Mouse (Mus musculus) liver, embryonic 14.5 days (tissue): Measurements from ENCODE around the gene Pqbp1. TPM values are rescaled to one million over a fixed set of nuclear protein-coding genes. Genes with fewer than 3 reads are reported as not detected.

Source experiments
- ATAC-seq: fragments of 200-750 bp; cut with Nextera tagmentation; 2 replicates; pipeline ENCODE4 v1.8.0; 2017; ENCODE audit warnings: moderate number of reproducible peaks, mild to moderate bottlenecking, moderate library complexity; ENCODE audit not compliant: insufficient read depth
- DNase-seq, 3 experiments: peaks; one replicate each; pipeline ENCODE4 v3.0.0-alpha.2; 2012 to 2013; ENCODE audit warnings: low read depth in 3 of 3, low spot score in 3 of 3
- H3K27ac ChIP-seq: fragments of 300-500 bp; sonication (generic); 2 replicates; pipeline ENCODE4 v1.5.1; 2014; ENCODE audit warnings: moderate library complexity, mild to moderate bottlenecking, control low read depth, inconsistent platforms
- H3K27me3 ChIP-seq: fragments of 300-500 bp; sonication (generic); 2 replicates; pipeline ENCODE4 v1.6.1; 2014; ENCODE audit warnings: mild to moderate bottlenecking, low read length, moderate library complexity; ENCODE audit not compliant: control insufficient read depth, insufficient read depth
- H3K36me3 ChIP-seq: fragments of 300-500 bp; sonication (generic); replicated peaks from 2 replicates; pipeline ENCODE4 v1.6.1; 2014; ENCODE audit warnings: low read depth; ENCODE audit not compliant: control insufficient read depth, insufficient read depth
- H3K4me1 ChIP-seq, 2 experiments: fragments of 200-500 bp in 1 of 2; fragments of 300-500 bp in 1 of 2; sonication (generic) in 1 of 2; replicated peaks; 2 replicates each; pipeline ENCODE4 v1.6.1; 2012 to 2014; ENCODE audit warnings: antibody characterized with exemption in 1 of 2, inconsistent platforms in 1 of 2, low read length in 1 of 2; ENCODE audit not compliant: control insufficient read depth in 2 of 2, insufficient read depth in 2 of 2
- H3K4me2 ChIP-seq: fragments of 300-500 bp; sonication (generic); 2 replicates; pipeline ENCODE4 v1.6.1; 2014; ENCODE audit warnings: low read depth, mild to moderate bottlenecking, control low read depth, moderate library complexity
- H3K4me3 ChIP-seq, 2 experiments: fragments of 200-500 bp in 1 of 2; fragments of 300-500 bp in 1 of 2; sonication (generic) in 1 of 2; 2 replicates each; pipeline ENCODE4 v1.5.1; 2012 to 2014; ENCODE audit warnings: low read depth in 2 of 2, low read length in 2 of 2, mild to moderate bottlenecking in 2 of 2, control low read depth in 1 of 2, inconsistent platforms in 1 of 2, moderate library complexity in 1 of 2; ENCODE audit not compliant: insufficient read depth in 1 of 2
- H3K9ac ChIP-seq: fragments of 300-500 bp; sonication (generic); replicated peaks from 2 replicates; pipeline ENCODE4 v1.6.1; 2014; ENCODE audit warnings: mild to moderate bottlenecking, control low read depth, moderate library complexity
- H3K9me3 ChIP-seq: fragments of 300-500 bp; sonication (generic); 2 replicates; pipeline ENCODE4 v1.6.1; 2016; ENCODE audit warnings: low read length, mixed read lengths; ENCODE audit not compliant: control insufficient read depth
- CTCF ChIP-seq: IDR thresholded peaks from 2 replicates; pipeline ENCODE4 v1.5.1; 2016; ENCODE audit warnings: antibody characterized with exemption, low read depth, control low read depth
- EP300 ChIP-seq: IDR thresholded peaks from 2 replicates; pipeline ENCODE4 v1.6.1; 2016; ENCODE audit warnings: antibody characterized with exemption, low read depth
- WGBS: fragments of 180-500 bp; shearing (Covaris S2); extraction: QIAGEN DNeasy Blood & Tissue Kit; methylation state at CpG from one replicate; pipeline ENCODE4 v1.1.7; 2014; ENCODE audit not compliant: insufficient replicate concordance; 5-methylcytosine and 5-hydroxymethylcytosine counted together
- polyA plus RNA-seq, 2 experiments: library from polyadenylated mRNA; depleted of rRNA in 1 of 2; stranded (reverse) in 1 of 2; unstranded in 1 of 2; fragments of >200 nt; fragmentation: Nextera tagmentation in 1 of 2; extraction: Ambion mirVana in 1 of 2; gene quantifications; 2 replicates each; pipeline versions ENCODE4 v1.2.1 to v1.2.3; 2012 to 2014

The Pqbp1 gene
- polyA plus RNA-seq, 2 experiments = 28.4 to 41.4 TPM

DNA sequence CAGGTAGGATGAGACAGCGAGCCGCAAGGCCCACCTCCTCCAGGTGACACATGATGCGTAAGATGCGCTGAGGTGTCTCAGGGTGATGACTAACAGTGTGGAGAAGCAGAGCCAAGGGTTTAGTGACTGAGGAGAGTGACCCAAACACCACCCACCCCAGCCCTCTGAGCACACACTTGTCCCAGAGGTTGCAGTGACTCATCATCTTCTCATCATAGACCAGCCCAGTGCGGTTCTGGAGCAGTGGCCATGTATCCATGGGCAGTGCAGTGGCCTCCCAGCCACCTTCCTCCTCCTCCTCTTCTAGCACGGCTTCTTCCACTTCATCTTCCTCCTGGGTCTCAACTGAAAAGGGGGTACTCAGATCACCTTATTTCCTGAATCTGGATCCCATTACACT is 38.6 kb upstream of the Pqbp1 start:
- H3K9me3 ChIP-seq = no peaks in the 10 kb centered on the region
- TF ChIP-seq EP300 (no peak), CTCF (no peak)
- no peaks in the 10 kb centered on the region for H3K36me3 ChIP-seq
- H3K9ac ChIP-seq = no peak overlapping the region
- no peaks in the 10 kb centered on the region for H3K27me3 ChIP-seq
- ATAC-seq = no peak
- WGBS = 77% methylated on average over 6 of the region's 6 CpGs
- H3K4me2 ChIP-seq = no peak overlapping the region
- no peak for DNase-seq
- no peak overlapping the region for H3K27ac ChIP-seq
- H3K4me3 ChIP-seq = no peak overlapping the region
- H3K4me1 ChIP-seq = no peaks in the 10 kb centered on the region

DNA sequence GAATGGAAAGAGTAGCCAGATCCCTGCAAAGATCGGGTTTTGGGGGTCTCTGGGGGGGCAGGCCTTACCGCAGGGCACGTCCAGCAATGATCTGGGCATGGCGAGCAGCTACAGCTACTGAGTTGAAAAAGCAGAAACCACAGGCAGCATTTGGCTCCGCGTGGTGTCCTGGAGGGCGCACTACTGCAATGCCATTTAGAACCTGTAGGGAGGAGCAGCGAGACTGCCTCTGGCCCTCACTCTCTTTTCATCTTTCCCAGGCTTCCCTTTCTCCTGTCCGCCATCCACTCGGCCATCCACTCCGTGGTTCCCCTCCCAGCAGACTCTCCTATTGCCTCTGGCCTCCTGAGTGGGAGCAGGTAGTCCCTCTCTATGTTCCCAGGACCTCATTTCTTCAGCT is 37.8 kb upstream of the Pqbp1 start:
- no peak overlapping the region for H3K9ac ChIP-seq
- 36% methylated on average over 9 of the region's 11 CpGs for WGBS
- TF ChIP-seq EP300 (no peak), CTCF (peak; percentile 68)
- H3K36me3 ChIP-seq = no peaks in the 10 kb centered on the region
- no peak overlapping the region for H3K4me2 ChIP-seq
- DNase-seq (no peak), ATAC-seq (no peak)
- no peaks in the 10 kb centered on the region for H3K4me1 ChIP-seq
- H3K4me3 ChIP-seq = no peak overlapping the region
- no peak overlapping the region for H3K27ac ChIP-seq
- no peaks in the 10 kb centered on the region for H3K27me3 ChIP-seq
- H3K9me3 ChIP-seq = no peaks in the 10 kb centered on the region

- ATAC-seq (no peak), DNase-seq (no peak)
- no peak within 1 kb of the TSS for H3K27ac ChIP-seq
- no peak within 1 kb of the TSS for H3K4me3 ChIP-seq
- H3K9me3 ChIP-seq = no peaks in the 10 kb centered on the region
- H3K27me3 ChIP-seq = peaks cover 55% of the 10 kb centered on the region
- WGBS = 18% methylated on average over 18 of the region's 19 CpGs
- H3K36me3 ChIP-seq = no peaks in the 10 kb centered on the region
- no peak within 1 kb of the TSS for H3K4me2 ChIP-seq
- no peak within 1 kb of the TSS for H3K9ac ChIP-seq
- no peak for TF ChIP-seq CTCF
- TF ChIP-seq EP300 = no peak
- H3K4me1 ChIP-seq = no peaks in the 10 kb centered on the region
Observed at GRCm38 (mm10) chrX:7928270-7928790, 29.3 kb upstream of the Pqbp1 start, which contains the start of gene Eras. Eras (minus strand) TSS chrX:7928607.

DNA sequence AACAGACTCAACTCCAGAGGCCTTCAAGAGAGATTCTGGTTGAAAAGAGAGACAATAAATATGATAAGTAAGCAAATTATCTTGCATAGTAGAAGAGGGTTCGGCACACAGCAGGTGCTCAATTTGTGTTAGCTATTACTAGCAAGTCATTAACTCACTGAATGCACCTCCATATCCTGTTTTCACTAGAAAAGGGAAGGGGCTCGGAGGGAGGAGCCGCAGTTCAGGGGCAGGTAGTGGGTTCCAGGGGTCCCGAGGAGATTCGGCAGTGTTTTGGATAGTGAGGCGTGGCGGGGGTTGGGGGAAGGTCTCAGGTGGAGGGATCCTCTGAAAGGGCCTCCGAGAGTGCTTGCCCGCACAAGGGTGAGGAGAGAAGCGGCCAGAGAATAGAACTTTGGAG is 28.0 kb upstream of the Pqbp1 start:
- 11% methylated on average over 10 of the region's 10 CpGs for WGBS
- Histone ChIP-seq H3K4me1 (no peaks in the 10 kb centered on the region), H3K4me2 (no peak overlapping the region), H3K27ac (no peak overlapping the region), H3K9me3 (no peaks in the 10 kb centered on the region), H3K36me3 (no peaks in the 10 kb centered on the region), H3K4me3 (no peak overlapping the region), H3K27me3 (peaks cover 67% of the 10 kb centered on the region), H3K9ac (no peak overlapping the region)
- ATAC-seq (no peak), DNase-seq (no peak)
- no peak for TF ChIP-seq CTCF
- no peak for TF ChIP-seq EP300

GRCm38 (mm10) chrX:7926266-7926665 is 27.2 kb upstream of the Pqbp1 start:
- Histone ChIP-seq H3K27ac (no peak overlapping the region), H3K4me2 (no peak overlapping the region), H3K4me1 (no peaks in the 10 kb centered on the region), H3K36me3 (no peaks in the 10 kb centered on the region), H3K9me3 (no peaks in the 10 kb centered on the region), H3K27me3 (peaks cover 75% of the 10 kb centered on the region), H3K9ac (no peak overlapping the region), H3K4me3 (no peak overlapping the region)
- 51% methylated on average over 6 of the region's 6 CpGs for WGBS
- ATAC-seq (no peak), DNase-seq (no peak)
- TF ChIP-seq CTCF = no peak
- TF ChIP-seq EP300 = no peak
